Mouse (Mus musculus) splenic B cell, adult 2 months (primary cell): ENCODE results near the gene Nrbf2.

Experiments
- DNase-seq: peaks from one replicate; pipeline ENCODE4 v3.0.0-alpha.2; 2011; ENCODE audit warnings: low read depth, low spot score
- H3K27me3 ChIP-seq: 2 replicates; pipeline ENCODE4 v1.6.1; 2012; ENCODE audit warnings: mild to moderate bottlenecking, low read length, moderate library complexity, mixed read lengths; ENCODE audit not compliant: control insufficient read depth, poor library complexity, insufficient read depth, severe bottlenecking
- H3K36me3 ChIP-seq: 2 replicates; pipeline ENCODE4 v1.6.1; 2012; ENCODE audit warnings: mild to moderate bottlenecking, low read length, moderate library complexity, mixed read lengths; ENCODE audit not compliant: control insufficient read depth, poor library complexity, insufficient read depth, severe bottlenecking

Nrbf2 gene

GRCm38 (mm10) chr10:67285176-67285814, at the start of gene Nrbf2:
Gene Nrbf2, minus strand, starts transcription at chr10:67285305.
- no peaks in the 10 kb centered on the region for H3K36me3 ChIP-seq
- H3K27me3 ChIP-seq = no peaks in the 10 kb centered on the region
- DNase-seq = peak; percentile 95

- no peak for DNase-seq
- Histone ChIP-seq H3K36me3 (no peaks in the 10 kb centered on the region), H3K27me3 (no peaks in the 10 kb centered on the region)
Observed at GRCm38 (mm10) chr10:67330580-67330979, 45.5 kb upstream of the Nrbf2 start.

- DNase-seq = no peak
Observed at GRCm38 (mm10) chr10:67329661-67330060, 44.6 kb upstream of the Nrbf2 start.

GRCm38 (mm10) chr10:67328208-67328607, 43.1 kb upstream of the Nrbf2 start:
- no peak for DNase-seq
- Histone ChIP-seq H3K36me3 (no peaks in the 10 kb centered on the region), H3K27me3 (no peaks in the 10 kb centered on the region)

More at GRCm38 (mm10) chr10:67329661-67330060, 44.6 kb upstream of the Nrbf2 start:
- Histone ChIP-seq H3K27me3 (no peaks in the 10 kb centered on the region), H3K36me3 (no peaks in the 10 kb centered on the region)

GRCm38 (mm10) chr10:67324036-67324435, 38.9 kb upstream of the Nrbf2 start:
- DNase-seq = no peak
- Histone ChIP-seq H3K36me3 (no peaks in the 10 kb centered on the region), H3K27me3 (no peaks in the 10 kb centered on the region; the same call in 1 of the 2 replicates)

- DNase-seq = no peak
- Histone ChIP-seq H3K36me3 (no peaks in the 10 kb centered on the region), H3K27me3 (no peaks in the 10 kb centered on the region; the same call in 1 of the 2 replicates)
Observed at GRCm38 (mm10) chr10:67321396-67321795, 36.3 kb upstream of the Nrbf2 start.

GRCm38 (mm10) chr10:67320207-67320859, 35.2 kb upstream of the Nrbf2 start:
- Histone ChIP-seq H3K27me3 (no peaks in the 10 kb centered on the region; the same call in 1 of the 2 replicates), H3K36me3 (no peaks in the 10 kb centered on the region)
- DNase-seq = no peak

- H3K36me3 ChIP-seq = no peaks in the 10 kb centered on the region
- DNase-seq = no peak
- no peaks in the 10 kb centered on the region; the same call in 1 of the 2 replicates for H3K27me3 ChIP-seq
Observed at GRCm38 (mm10) chr10:67319016-67319725, 34.1 kb upstream of the Nrbf2 start.

- DNase-seq = no peak
- Histone ChIP-seq H3K27me3 (no peaks in the 10 kb centered on the region; the same call in 1 of the 2 replicates), H3K36me3 (no peaks in the 10 kb centered on the region)
Observed at GRCm38 (mm10) chr10:67317931-67318460, 32.9 kb upstream of the Nrbf2 start.

- peak; percentile 80 for DNase-seq
- H3K36me3 ChIP-seq = no peaks in the 10 kb centered on the region
- H3K27me3 ChIP-seq = no peaks in the 10 kb centered on the region; the same call in 1 of the 2 replicates
Observed at GRCm38 (mm10) chr10:67314811-67315435, 29.8 kb upstream of the Nrbf2 start.

- H3K36me3 ChIP-seq = no peaks in the 10 kb centered on the region
- H3K27me3 ChIP-seq = no peaks in the 10 kb centered on the region
- no peak for DNase-seq
Observed at GRCm38 (mm10) chr10:67312456-67312855, 27.4 kb upstream of the Nrbf2 start.

GRCm38 (mm10) chr10:67311277-67311959, 26.3 kb upstream of the Nrbf2 start:
- no peaks in the 10 kb centered on the region for H3K27me3 ChIP-seq
- DNase-seq = peak; percentile 81
- H3K36me3 ChIP-seq = no peaks in the 10 kb centered on the region

- DNase-seq = no peak
Observed at GRCm38 (mm10) chr10:67309483-67310138, 24.5 kb upstream of the Nrbf2 start.

GRCm38 (mm10) chr10:67302340-67302739, 17.2 kb upstream of the Nrbf2 start:
- no peak for DNase-seq
- no peaks in the 10 kb centered on the region for H3K27me3 ChIP-seq
- H3K36me3 ChIP-seq = no peaks in the 10 kb centered on the region

More at GRCm38 (mm10) chr10:67309483-67310138, 24.5 kb upstream of the Nrbf2 start:
- Histone ChIP-seq H3K36me3 (no peaks in the 10 kb centered on the region), H3K27me3 (no peaks in the 10 kb centered on the region)
